Mouse (Mus musculus) midbrain, embryonic 11.5 days (tissue): Measurements from ENCODE around the gene Ilf3. TPM values are rescaled to one million over a fixed set of nuclear protein-coding genes. Genes with fewer than 3 reads are reported as not detected.

ENCODE experiments used
- ATAC-seq: fragments of 200-750 bp; cut with Nextera tagmentation; 2 replicates; pipeline ENCODE4 v1.8.0; 2017; ENCODE audit warnings: moderate TSS enrichment, moderate library complexity; ENCODE audit not compliant: low FRiP score
- DNase-seq: peaks from one replicate; pipeline ENCODE4 v3.0.0; 2015; ENCODE audit warnings: low spot score; ENCODE audit errors: missing footprints
- H3K27ac ChIP-seq: fragments of 300-500 bp; sonication (generic); 2 replicates; pipeline ENCODE4 v1.5.1; 2014; ENCODE audit warnings: low read depth, low read length
- H3K27me3 ChIP-seq: fragments of 300-500 bp; sonication (generic); 2 replicates; pipeline ENCODE4 v1.6.1; 2014; ENCODE audit warnings: mild to moderate bottlenecking, low read length, moderate library complexity, mixed read lengths; ENCODE audit not compliant: control insufficient read depth, insufficient read depth
- H3K36me3 ChIP-seq: fragments of 300-500 bp; sonication (generic); 2 replicates; pipeline ENCODE4 v1.6.1; 2014; ENCODE audit warnings: mild to moderate bottlenecking, low read length, moderate library complexity, mixed read lengths; ENCODE audit not compliant: control insufficient read depth, insufficient read depth
- H3K4me1 ChIP-seq: fragments of 300-500 bp; sonication (generic); 2 replicates; pipeline ENCODE4 v1.6.1; 2014; ENCODE audit warnings: low read length; ENCODE audit not compliant: control insufficient read depth, insufficient read depth
- H3K4me2 ChIP-seq: fragments of 300-500 bp; sonication (generic); 2 replicates; pipeline ENCODE4 v1.6.1; 2014; ENCODE audit warnings: mild to moderate bottlenecking, moderate library complexity
- H3K4me3 ChIP-seq: fragments of 300-500 bp; sonication (generic); 2 replicates; pipeline ENCODE4 v1.5.1; 2014; ENCODE audit warnings: low read depth, low read length
- H3K9ac ChIP-seq: fragments of 300-500 bp; sonication (generic); 2 replicates; pipeline ENCODE4 v1.6.1; 2014; ENCODE audit warnings: low read length
- H3K9me3 ChIP-seq: fragments of 300-500 bp; sonication (generic); 2 replicates; pipeline ENCODE4 v1.6.1; 2016; ENCODE audit warnings: low read length; ENCODE audit not compliant: control insufficient read depth
- WGBS: fragments of 180-500 bp; shearing (Covaris S2); extraction: QIAGEN DNeasy Blood & Tissue Kit; methylation state at CpG from one replicate; pipeline ENCODE4 v1.1.7; 2014; 5-methylcytosine and 5-hydroxymethylcytosine counted together
- polyA plus RNA-seq: library from polyadenylated mRNA; unstranded; fragments of >200 nt; fragmentation: Nextera tagmentation; extraction: Ambion mirVana; gene quantifications from 2 replicates; pipeline ENCODE4 v1.2.1, GENCODE M21; 2014

Gene Ilf3
- polyA plus RNA-seq, 1 experiment from 2014 or later, result 266 TPM

- ATAC-seq, result no peak
Observed at GRCm38 (mm10) chr9:21435777-21436635, 68.3 kb downstream of the Ilf3 start.

GRCm38 (mm10) chr9:21437577-21437976 lies 69.9 kb downstream of the Ilf3 start:
- WGBS, result 94% methylated on average over 6 of the region's 6 CpGs
- Histone ChIP-seq H3K4me2 (no peak overlapping the region), H3K27me3 (no peaks in the 10 kb centered on the region), H3K4me3 (no peak overlapping the region), H3K36me3 (no peaks in the 10 kb centered on the region), H3K9me3 (no peaks in the 10 kb centered on the region), H3K9ac (no peak overlapping the region), H3K4me1 (no peaks in the 10 kb centered on the region), H3K27ac (no peak overlapping the region)
- no peak for DNase-seq
- no peak for ATAC-seq

More at GRCm38 (mm10) chr9:21435777-21436635, 68.3 kb downstream of the Ilf3 start:
- Histone ChIP-seq H3K9me3 (no peaks in the 10 kb centered on the region), H3K4me1 (no peaks in the 10 kb centered on the region), H3K27me3 (no peaks in the 10 kb centered on the region), H3K9ac (no peak overlapping the region), H3K27ac (no peak overlapping the region), H3K4me3 (no peak overlapping the region), H3K4me2 (no peak overlapping the region), H3K36me3 (no peaks in the 10 kb centered on the region)
- WGBS, result 90% methylated on average over 7 of the region's 7 CpGs
- DNase-seq, result no peak

GRCm38 (mm10) chr9:21438219-21438618 lies 70.5 kb downstream of the Ilf3 start:
- Histone ChIP-seq H3K9ac (no peak overlapping the region), H3K27ac (no peak overlapping the region), H3K9me3 (no peaks in the 10 kb centered on the region), H3K27me3 (no peaks in the 10 kb centered on the region), H3K4me3 (no peak overlapping the region), H3K4me2 (no peak overlapping the region), H3K4me1 (no peaks in the 10 kb centered on the region), H3K36me3 (no peaks in the 10 kb centered on the region)
- ATAC-seq (no peak), DNase-seq (no peak)
- WGBS, result 83% methylated on average over 3 of the region's 3 CpGs

GRCm38 (mm10) chr9:21439456-21439855 lies 71.8 kb downstream of the Ilf3 start:
- no peak overlapping the region for H3K27ac ChIP-seq
- H3K4me1 ChIP-seq, result no peaks in the 10 kb centered on the region
- H3K4me3 ChIP-seq, result no peak overlapping the region
- 92% methylated on average over 3 of the region's 3 CpGs for WGBS
- H3K4me2 ChIP-seq, result no peak overlapping the region
- DNase-seq (no peak), ATAC-seq (no peak)
- no peaks in the 10 kb centered on the region for H3K9me3 ChIP-seq
- no peaks in the 10 kb centered on the region for H3K27me3 ChIP-seq
- H3K9ac ChIP-seq, result no peak overlapping the region
- H3K36me3 ChIP-seq, result no peaks in the 10 kb centered on the region

GRCm38 (mm10) chr9:21439914-21440313 lies 72.2 kb downstream of the Ilf3 start:
- no peaks in the 10 kb centered on the region for H3K27me3 ChIP-seq
- H3K27ac ChIP-seq, result no peak overlapping the region
- ATAC-seq, result no peak
- no peak overlapping the region for H3K4me2 ChIP-seq
- 92% methylated on average over 2 of the region's 2 CpGs for whole genome bisulfite sequencing
- no peaks in the 10 kb centered on the region for H3K4me1 ChIP-seq
- H3K36me3 ChIP-seq, result no peaks in the 10 kb centered on the region
- DNase-seq, result no peak
- H3K9ac ChIP-seq, result no peak overlapping the region
- no peaks in the 10 kb centered on the region for H3K9me3 ChIP-seq
- H3K4me3 ChIP-seq, result no peak overlapping the region

- Histone ChIP-seq H3K4me2 (no peak overlapping the region), H3K27ac (no peak overlapping the region), H3K36me3 (no peaks in the 10 kb centered on the region), H3K4me1 (no peaks in the 10 kb centered on the region), H3K9ac (no peak overlapping the region), H3K27me3 (no peaks in the 10 kb centered on the region), H3K9me3 (no peaks in the 10 kb centered on the region), H3K4me3 (no peak overlapping the region)
- DNase-seq, result no peak
- ATAC-seq, result no peak
Observed at GRCm38 (mm10) chr9:21440387-21440786, 72.7 kb downstream of the Ilf3 start.

GRCm38 (mm10) chr9:21443853-21444252 lies 76.2 kb downstream of the Ilf3 start:
- Histone ChIP-seq H3K4me1 (no peaks in the 10 kb centered on the region), H3K4me2 (no peak overlapping the region), H3K9ac (no peak overlapping the region), H3K9me3 (no peaks in the 10 kb centered on the region), H3K27me3 (no peaks in the 10 kb centered on the region), H3K4me3 (no peak overlapping the region), H3K27ac (no peak overlapping the region), H3K36me3 (no peaks in the 10 kb centered on the region)
- no peak for ATAC-seq
- 94% methylated on average over 8 of the region's 8 CpGs for WGBS
- no peak for DNase-seq

- DNase-seq (no peak), ATAC-seq (no peak)
- H3K4me1 ChIP-seq, result no peaks in the 10 kb centered on the region
- H3K27me3 ChIP-seq, result no peaks in the 10 kb centered on the region
- H3K4me2 ChIP-seq, result no peak overlapping the region
- H3K4me3 ChIP-seq, result no peak overlapping the region
- H3K36me3 ChIP-seq, result no peaks in the 10 kb centered on the region
- no peak overlapping the region for H3K27ac ChIP-seq
- H3K9ac ChIP-seq, result no peak overlapping the region
- WGBS, result 97% methylated on average over 4 of the region's 4 CpGs
- no peaks in the 10 kb centered on the region for H3K9me3 ChIP-seq
Observed at GRCm38 (mm10) chr9:21444574-21444973, 76.9 kb downstream of the Ilf3 start.

- Histone ChIP-seq H3K36me3 (no peaks in the 10 kb centered on the region), H3K4me3 (no peak overlapping the region), H3K9me3 (no peaks in the 10 kb centered on the region), H3K27me3 (no peaks in the 10 kb centered on the region), H3K27ac (no peak overlapping the region), H3K4me1 (no peaks in the 10 kb centered on the region), H3K9ac (no peak overlapping the region), H3K4me2 (no peak overlapping the region)
- no peak for ATAC-seq
- DNase-seq, result no peak
- WGBS, result 96% methylated on average over 6 of the region's 6 CpGs
Observed at GRCm38 (mm10) chr9:21445081-21445744, 77.5 kb downstream of the Ilf3 start.
